Mouse (Mus musculus): ENCODE results near the gene Rrn3. TPM values are rescaled to one million over a fixed set of nuclear protein-coding genes. Genes with fewer than 3 reads are reported as not detected.
"Not testable (repeated sequence)": the region's sequence is repeated elsewhere in the genome, so short reads cannot be mapped to it uniquely, and the experiment has no call there.

Gene Rrn3
- polyA plus RNA-seq, 1 experiment from 2014 or later = 75.0 TPM

GRCm38 (mm10) chr16:13748813-13749212 lies 31.7 kb upstream of the Rrn3 start:
- not testable (repeated sequence) for ATAC-seq (ENCODE audit: insufficient number of reproducible peaks, low FRiP score, low TSS enrichment, low read depth); H3K27me3 ChIP-seq (ENCODE audit: control insufficient read depth, insufficient read depth, low read length); H3K27ac ChIP-seq (replicated peaks; ENCODE audit: low read depth, low read length); H3K36me3 ChIP-seq (ENCODE audit: control insufficient read depth, insufficient read depth, low read length); H3K4me3 ChIP-seq (ENCODE audit: low read depth, low read length); H3K9ac ChIP-seq (ENCODE audit: low read length); H3K4me1 ChIP-seq (ENCODE audit: control insufficient read depth, insufficient read depth, low read length); DNase-seq (ENCODE audit: low spot score); H3K4me2 ChIP-seq (ENCODE audit: low read depth, severe bottlenecking); H3K9me3 ChIP-seq (ENCODE audit: control insufficient read depth, low read length)
- 26% methylated on average over 10 of the region's 10 CpGs for WGBS

DNA sequence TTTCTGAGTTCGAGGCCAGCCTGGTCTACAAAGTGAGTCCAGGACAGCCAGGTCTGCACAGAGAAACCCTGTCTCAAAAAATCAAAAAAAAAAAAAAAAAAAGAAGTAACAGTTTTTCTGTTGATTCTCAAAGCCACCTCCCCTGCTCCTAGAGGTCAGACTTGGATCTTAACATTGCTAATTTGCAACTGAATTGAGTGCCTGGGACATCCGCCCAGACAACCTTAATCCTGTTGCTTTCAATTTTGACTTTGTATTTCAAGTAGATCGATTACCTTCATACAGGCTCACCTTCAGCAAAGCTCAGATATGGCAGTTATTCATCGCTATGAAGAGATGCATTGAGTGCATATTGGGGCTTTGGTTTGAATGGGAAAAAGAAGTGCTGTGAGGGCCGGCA lies 31.2 kb upstream of the Rrn3 start:
- H3K9me3 ChIP-seq (ENCODE audit: control insufficient read depth, low read length) = no peaks in the 10 kb centered on the region
- no peak overlapping the region for H3K4me3 ChIP-seq (ENCODE audit: low read depth, low read length)
- WGBS = 58% methylated on average over 5 of the region's 5 CpGs
- H3K27me3 ChIP-seq (ENCODE audit: control insufficient read depth, insufficient read depth, low read length) = no peaks in the 10 kb centered on the region
- no peaks in the 10 kb centered on the region for H3K36me3 ChIP-seq (ENCODE audit: control insufficient read depth, insufficient read depth, low read length)
- no peak overlapping the region for H3K9ac ChIP-seq (ENCODE audit: low read length)
- DNase-seq (ENCODE audit: low spot score) = no peak
- no peaks in the 10 kb centered on the region for H3K4me1 ChIP-seq (ENCODE audit: control insufficient read depth, insufficient read depth, low read length)
- no peak overlapping the region for H3K27ac ChIP-seq (replicated peaks; ENCODE audit: low read depth, low read length)
- no peak for ATAC-seq (ENCODE audit: insufficient number of reproducible peaks, low FRiP score, low TSS enrichment, low read depth)
- no peak overlapping the region for H3K4me2 ChIP-seq (ENCODE audit: low read depth, severe bottlenecking)

DNA sequence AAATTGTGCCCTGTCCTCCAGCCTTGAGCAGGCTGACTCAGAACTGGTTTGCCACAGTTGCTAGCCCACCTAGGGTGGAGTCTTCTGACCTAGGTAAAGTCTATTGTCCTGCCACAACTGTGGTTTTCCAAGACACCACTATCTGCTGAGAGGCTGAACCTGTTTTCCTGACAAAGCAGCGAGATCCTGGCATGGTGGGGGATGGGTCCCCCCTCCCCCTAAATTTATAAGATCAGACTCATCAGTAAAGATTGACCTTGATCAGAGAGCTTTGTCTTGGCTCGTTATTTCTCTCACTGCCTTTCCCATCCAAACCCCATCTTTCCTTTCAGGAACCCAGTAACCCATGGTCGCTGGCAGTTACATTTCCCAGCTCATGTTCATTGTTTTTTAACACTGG lies 30.5 kb upstream of the Rrn3 start:
- 58% methylated on average over 3 of the region's 3 CpGs for WGBS
- no peaks in the 10 kb centered on the region for H3K4me1 ChIP-seq (ENCODE audit: control insufficient read depth, insufficient read depth, low read length)
- no peaks in the 10 kb centered on the region for H3K9me3 ChIP-seq (ENCODE audit: control insufficient read depth, low read length)
- H3K27ac ChIP-seq (replicated peaks; ENCODE audit: low read depth, low read length) = no peak overlapping the region
- H3K4me3 ChIP-seq (ENCODE audit: low read depth, low read length) = no peak overlapping the region
- no peak overlapping the region for H3K4me2 ChIP-seq (ENCODE audit: low read depth, severe bottlenecking)
- DNase-seq (ENCODE audit: low spot score) (no peak), ATAC-seq (ENCODE audit: insufficient number of reproducible peaks, low FRiP score, low TSS enrichment, low read depth) (no peak)
- no peak overlapping the region for H3K9ac ChIP-seq (ENCODE audit: low read length)
- H3K27me3 ChIP-seq (ENCODE audit: control insufficient read depth, insufficient read depth, low read length) = no peaks in the 10 kb centered on the region
- no peaks in the 10 kb centered on the region for H3K36me3 ChIP-seq (ENCODE audit: control insufficient read depth, insufficient read depth, low read length)

DNA sequence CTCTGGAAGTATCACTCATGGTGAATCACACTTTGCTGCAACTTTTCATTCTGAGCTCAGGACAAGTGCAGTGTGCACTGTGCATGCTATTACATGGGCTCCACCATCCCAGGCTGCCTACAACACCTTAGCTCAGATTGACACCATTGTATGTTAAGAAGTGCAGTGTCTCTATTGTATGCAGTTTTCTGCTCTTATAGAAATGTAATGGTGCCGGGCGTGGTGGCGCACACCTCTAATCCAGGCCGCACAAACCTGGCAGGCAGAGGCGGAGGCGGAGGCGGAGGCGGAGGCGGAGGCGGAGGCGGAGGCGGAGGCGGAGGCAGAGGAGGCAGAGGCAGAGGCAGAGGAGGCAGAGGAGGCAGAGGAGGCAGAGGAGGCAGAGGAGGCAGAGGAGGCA lies 29.9 kb upstream of the Rrn3 start:
- Histone ChIP-seq H3K27ac (replicated peaks; ENCODE audit: low read depth, low read length) (no peak overlapping the region), H3K4me2 (ENCODE audit: low read depth, severe bottlenecking) (no peak overlapping the region), H3K9me3 (ENCODE audit: control insufficient read depth, low read length) (no peaks in the 10 kb centered on the region), H3K4me1 (ENCODE audit: control insufficient read depth, insufficient read depth, low read length) (no peaks in the 10 kb centered on the region), H3K4me3 (ENCODE audit: low read depth, low read length) (no peak overlapping the region), H3K9ac (ENCODE audit: low read length) (no peak overlapping the region), H3K36me3 (ENCODE audit: control insufficient read depth, insufficient read depth, low read length) (no peaks in the 10 kb centered on the region), H3K27me3 (ENCODE audit: control insufficient read depth, insufficient read depth, low read length) (no peaks in the 10 kb centered on the region)
- WGBS = 93% methylated on average over 13 of the region's 13 CpGs
- ATAC-seq (ENCODE audit: insufficient number of reproducible peaks, low FRiP score, low TSS enrichment, low read depth) (no peak), DNase-seq (ENCODE audit: low spot score) (no peak)

GRCm38 (mm10) chr16:13753986-13754385 lies 26.5 kb upstream of the Rrn3 start:
- Histone ChIP-seq H3K27me3 (ENCODE audit: control insufficient read depth, insufficient read depth, low read length) (no peaks in the 10 kb centered on the region), H3K36me3 (ENCODE audit: control insufficient read depth, insufficient read depth, low read length) (no peaks in the 10 kb centered on the region), H3K9me3 (ENCODE audit: control insufficient read depth, low read length) (no peaks in the 10 kb centered on the region), H3K4me2 (ENCODE audit: low read depth, severe bottlenecking) (no peak overlapping the region), H3K4me1 (ENCODE audit: control insufficient read depth, insufficient read depth, low read length) (no peaks in the 10 kb centered on the region), H3K27ac (replicated peaks; ENCODE audit: low read depth, low read length) (no peak overlapping the region), H3K9ac (ENCODE audit: low read length) (no peak overlapping the region), H3K4me3 (ENCODE audit: low read depth, low read length) (no peak overlapping the region)
- ATAC-seq (ENCODE audit: insufficient number of reproducible peaks, low FRiP score, low TSS enrichment, low read depth) (peak; percentile 63; the same call in 1 of the 2 replicates), DNase-seq (ENCODE audit: low spot score) (no peak)
- 75% methylated on average over 8 of the region's 8 CpGs for WGBS

GRCm38 (mm10) chr16:13754400-13755190 lies 25.9 kb upstream of the Rrn3 start:
- Histone ChIP-seq H3K4me3 (ENCODE audit: low read depth, low read length) (peak overlapping the region; percentile 57), H3K9ac (ENCODE audit: low read length) (peak overlapping the region; percentile 49; the same call in 1 of the 2 replicates), H3K4me2 (ENCODE audit: low read depth, severe bottlenecking) (peak overlapping the region; percentile 95), H3K36me3 (ENCODE audit: control insufficient read depth, insufficient read depth, low read length) (no peaks in the 10 kb centered on the region), H3K9me3 (ENCODE audit: control insufficient read depth, low read length) (no peaks in the 10 kb centered on the region), H3K4me1 (ENCODE audit: control insufficient read depth, insufficient read depth, low read length) (no peaks in the 10 kb centered on the region), H3K27ac (replicated peaks; ENCODE audit: low read depth, low read length) (no peak overlapping the region), H3K27me3 (ENCODE audit: control insufficient read depth, insufficient read depth, low read length) (no peaks in the 10 kb centered on the region)
- DNase-seq (ENCODE audit: low spot score) (peak; percentile 95), ATAC-seq (ENCODE audit: insufficient number of reproducible peaks, low FRiP score, low TSS enrichment, low read depth) (peak; percentile 96)
- WGBS = under 1% methylated on average over 65 of the region's 65 CpGs

DNA sequence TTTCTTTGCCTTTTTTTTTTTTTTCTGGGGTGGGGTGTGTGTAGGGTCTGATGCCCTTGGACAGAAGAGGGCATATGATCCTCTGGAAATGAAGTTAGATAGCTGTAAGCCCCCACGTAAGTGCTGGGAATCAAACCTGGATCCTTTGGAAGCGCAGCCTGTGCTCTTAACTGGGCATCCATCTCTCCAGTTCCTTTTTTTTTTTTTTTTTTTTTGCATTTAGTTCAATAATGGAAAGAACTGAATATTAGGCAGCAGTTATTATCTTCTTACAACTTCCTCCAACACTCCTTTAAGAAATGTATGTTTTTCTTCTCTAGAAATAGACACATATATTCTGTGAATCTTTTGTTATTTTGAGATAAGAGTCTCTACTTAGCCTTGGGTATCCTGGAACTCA lies 22.7 kb upstream of the Rrn3 start:
- Histone ChIP-seq H3K4me2 (ENCODE audit: low read depth, severe bottlenecking) (no peak overlapping the region), H3K9ac (ENCODE audit: low read length) (no peak overlapping the region), H3K4me1 (ENCODE audit: control insufficient read depth, insufficient read depth, low read length) (no peaks in the 10 kb centered on the region), H3K27ac (replicated peaks; ENCODE audit: low read depth, low read length) (no peak overlapping the region), H3K36me3 (ENCODE audit: control insufficient read depth, insufficient read depth, low read length) (no peaks in the 10 kb centered on the region), H3K4me3 (ENCODE audit: low read depth, low read length) (no peak overlapping the region), H3K27me3 (ENCODE audit: control insufficient read depth, insufficient read depth, low read length) (no peaks in the 10 kb centered on the region), H3K9me3 (ENCODE audit: control insufficient read depth, low read length) (no peaks in the 10 kb centered on the region)
- no peak for ATAC-seq (ENCODE audit: insufficient number of reproducible peaks, low FRiP score, low TSS enrichment, low read depth)
- no peak for DNase-seq (ENCODE audit: low spot score)
- WGBS = 97% methylated on average over 2 of the region's 2 CpGs

GRCm38 (mm10) chr16:13762807-13763206 lies 17.7 kb upstream of the Rrn3 start:
- not testable (repeated sequence) for H3K27ac ChIP-seq (replicated peaks; ENCODE audit: low read depth, low read length); H3K4me3 ChIP-seq (ENCODE audit: low read depth, low read length); H3K4me1 ChIP-seq (ENCODE audit: control insufficient read depth, insufficient read depth, low read length); H3K27me3 ChIP-seq (ENCODE audit: control insufficient read depth, insufficient read depth, low read length); H3K9me3 ChIP-seq (ENCODE audit: control insufficient read depth, low read length); ATAC-seq (ENCODE audit: insufficient number of reproducible peaks, low FRiP score, low TSS enrichment, low read depth); H3K4me2 ChIP-seq (ENCODE audit: low read depth, severe bottlenecking); H3K9ac ChIP-seq (ENCODE audit: low read length); DNase-seq (ENCODE audit: low spot score); H3K36me3 ChIP-seq (ENCODE audit: control insufficient read depth, insufficient read depth, low read length)
- 94% methylated on average over 1 of the region's 1 CpGs for WGBS

GRCm38 (mm10) chr16:13764519-13764918 lies 16.0 kb upstream of the Rrn3 start:
- Histone ChIP-seq H3K9me3 (ENCODE audit: control insufficient read depth, low read length) (no peaks in the 10 kb centered on the region), H3K27me3 (ENCODE audit: control insufficient read depth, insufficient read depth, low read length) (no peaks in the 10 kb centered on the region), H3K36me3 (ENCODE audit: control insufficient read depth, insufficient read depth, low read length) (no peaks in the 10 kb centered on the region), H3K4me3 (ENCODE audit: low read depth, low read length) (no peak overlapping the region), H3K4me1 (ENCODE audit: control insufficient read depth, insufficient read depth, low read length) (no peaks in the 10 kb centered on the region), H3K4me2 (ENCODE audit: low read depth, severe bottlenecking) (no peak overlapping the region), H3K27ac (replicated peaks; ENCODE audit: low read depth, low read length) (no peak overlapping the region), H3K9ac (ENCODE audit: low read length) (no peak overlapping the region)
- 83% methylated on average over 3 of the region's 3 CpGs for WGBS
- ATAC-seq (ENCODE audit: insufficient number of reproducible peaks, low FRiP score, low TSS enrichment, low read depth) (no peak), DNase-seq (ENCODE audit: low spot score) (no peak)

Data from limb, embryonic 11.5 days (tissue).